Mouse (Mus musculus) brain, embryonic 14.5 days (tissue): ENCODE data around the gene Gpr61. TPM values are rescaled to one million over a fixed set of nuclear protein-coding genes. Genes with fewer than 3 reads are reported as not detected.

Source experiments
- DNase-seq: peaks from one replicate; pipeline ENCODE4 v3.0.0-alpha.2; 2011; ENCODE audit warnings: low read depth
- CTCF ChIP-seq: fragments of 200-500 bp; IDR thresholded peaks from 2 replicates; pipeline ENCODE4 v1.5.1; 2012; ENCODE audit warnings: inconsistent platforms, mild to moderate bottlenecking, moderate library complexity, borderline replicate concordance; ENCODE audit not compliant: insufficient read depth, insufficient read length; ENCODE audit errors: extremely low read depth
- POLR2A ChIP-seq: fragments of 200-500 bp; IDR thresholded peaks from 2 replicates; pipeline ENCODE4 v1.6.1; 2012; ENCODE audit warnings: mild to moderate bottlenecking, inconsistent platforms, borderline replicate concordance; ENCODE audit not compliant: poor library complexity, insufficient read depth, insufficient read length, severe bottlenecking; ENCODE audit errors: extremely low read depth
- polyA plus RNA-seq: library from polyadenylated mRNA; depleted of rRNA; stranded (reverse); fragments of >200 nt; gene quantifications from 2 replicates; pipeline ENCODE4 v1.2.3, GENCODE M21; 2012; rRNA removed

Gene Gpr61
- polyA plus RNA-seq, 1 experiment = 2.6 TPM

DNA sequence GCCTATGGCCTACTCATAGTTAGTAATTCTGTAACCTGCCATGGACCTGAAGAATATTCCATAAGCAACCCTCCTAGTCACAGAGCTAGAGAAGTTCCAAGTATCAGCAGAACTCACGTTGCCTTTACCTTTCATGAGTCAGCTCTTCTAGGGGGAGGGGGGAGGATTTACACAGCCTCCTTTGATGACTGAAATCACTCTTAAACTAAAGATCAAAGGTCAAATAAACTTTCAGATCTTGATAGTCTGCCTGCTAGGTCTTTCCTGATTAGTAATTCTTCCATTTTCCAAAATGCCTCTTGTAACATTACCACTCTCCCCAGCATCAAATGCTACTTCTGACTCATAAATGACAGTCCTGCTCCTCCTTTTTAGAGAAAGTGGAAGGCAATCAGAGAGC lies 30.6 kb downstream of the Gpr61 start:
- no peak for TF ChIP-seq POLR2A
- no peak for TF ChIP-seq CTCF

DNA sequence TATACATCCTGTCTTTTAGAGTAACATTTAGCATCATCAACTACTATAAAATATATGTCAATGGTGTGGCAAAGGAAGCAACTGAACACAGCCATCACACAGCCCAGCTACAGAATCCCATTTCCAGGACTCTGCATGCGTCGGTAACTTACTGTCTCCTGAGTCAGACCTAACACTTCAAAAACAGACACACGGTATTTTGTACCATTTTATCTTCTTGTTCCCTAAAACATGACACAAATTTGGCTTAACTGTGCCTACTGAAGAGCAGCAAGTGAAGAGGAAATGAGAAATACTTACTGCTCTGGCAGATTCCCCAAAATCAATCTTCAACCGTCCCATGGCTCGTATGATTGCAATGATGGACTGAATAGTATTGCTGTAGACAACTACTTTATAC lies 31.4 kb downstream of the Gpr61 start:
- TF ChIP-seq POLR2A (no peak), CTCF (no peak)
- no peak for DNase-seq

More for the DNA sequence above, 30.6 kb downstream of the Gpr61 start:
- no peak for DNase-seq

DNA sequence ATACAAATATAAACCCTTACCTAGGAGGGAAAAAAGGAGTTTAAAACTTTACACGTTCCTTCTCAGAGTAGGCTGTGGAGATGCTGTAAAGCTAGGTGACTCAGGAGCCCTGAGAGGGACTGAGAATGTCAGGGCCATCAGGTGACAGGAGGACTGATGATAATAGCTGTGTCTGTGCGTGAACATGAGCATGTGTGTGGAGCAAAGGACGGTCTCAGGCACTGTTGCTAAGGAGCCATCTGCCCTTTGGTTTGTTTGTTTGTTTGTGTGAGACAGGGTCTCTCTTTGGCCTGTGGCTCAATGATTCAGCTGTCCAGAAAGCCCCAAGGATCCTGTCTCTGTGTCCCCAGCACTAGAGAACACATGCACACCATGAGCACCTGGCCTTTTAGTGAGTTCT lies 33.6 kb downstream of the Gpr61 start:
- TF ChIP-seq POLR2A (no peak), CTCF (no peak)
- DNase-seq = no peak

DNA sequence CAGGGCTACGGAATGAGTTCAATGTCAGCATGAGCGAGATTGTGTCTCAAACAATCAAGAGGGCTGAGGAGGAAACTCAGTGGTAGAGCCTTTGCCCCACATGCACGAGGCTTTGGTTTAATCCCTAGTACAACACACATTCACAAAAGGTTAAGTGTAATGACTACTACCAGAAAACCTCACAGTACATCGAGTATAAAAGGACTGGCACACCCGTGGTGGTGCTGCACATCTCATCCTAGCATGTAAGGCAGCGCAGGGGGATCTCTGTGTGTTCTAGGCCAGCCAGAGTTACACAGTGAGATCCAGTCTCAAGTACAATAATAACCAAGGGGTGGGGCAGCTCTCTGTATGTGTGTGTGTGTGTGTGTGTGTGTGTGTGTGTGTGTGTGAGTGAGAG lies 37.2 kb downstream of the Gpr61 start:
- DNase-seq = no peak

DNA sequence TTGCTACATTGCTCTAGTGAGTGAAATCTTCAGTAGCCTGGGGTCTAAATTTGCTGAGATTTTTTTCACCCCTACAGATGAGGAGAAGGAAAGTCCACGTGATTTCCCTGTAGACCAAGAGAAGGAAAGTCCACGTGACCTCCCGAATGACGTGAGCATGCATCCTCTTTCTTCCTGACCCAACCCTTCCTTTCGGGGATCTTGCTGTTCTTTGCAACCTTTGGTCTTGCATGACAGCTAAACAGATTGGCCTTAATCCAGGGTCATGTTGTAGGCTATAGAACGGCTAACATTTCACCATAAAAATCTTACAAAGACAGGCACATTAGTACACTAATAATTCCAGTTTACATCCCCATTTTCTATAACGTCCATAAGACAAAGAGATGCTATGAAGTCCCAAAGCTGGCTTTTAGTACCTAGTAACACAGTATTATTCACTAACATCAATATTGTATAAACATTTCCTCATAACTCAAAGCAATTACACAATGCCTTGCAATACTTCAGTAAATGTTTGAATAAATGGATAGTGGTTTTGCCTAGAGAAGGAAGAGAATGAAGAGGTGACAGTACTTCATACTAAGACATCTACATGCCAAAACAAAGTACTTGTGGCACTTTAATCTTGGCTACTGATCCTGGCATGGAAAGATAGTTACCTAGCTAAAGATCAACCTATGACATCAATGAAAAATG lies 40.9 kb downstream of the Gpr61 start:
- TF ChIP-seq CTCF = no peak
- no peak for DNase-seq

More for the DNA sequence above, 37.2 kb downstream of the Gpr61 start:
- no peak for TF ChIP-seq POLR2A
- no peak for TF ChIP-seq CTCF

DNA sequence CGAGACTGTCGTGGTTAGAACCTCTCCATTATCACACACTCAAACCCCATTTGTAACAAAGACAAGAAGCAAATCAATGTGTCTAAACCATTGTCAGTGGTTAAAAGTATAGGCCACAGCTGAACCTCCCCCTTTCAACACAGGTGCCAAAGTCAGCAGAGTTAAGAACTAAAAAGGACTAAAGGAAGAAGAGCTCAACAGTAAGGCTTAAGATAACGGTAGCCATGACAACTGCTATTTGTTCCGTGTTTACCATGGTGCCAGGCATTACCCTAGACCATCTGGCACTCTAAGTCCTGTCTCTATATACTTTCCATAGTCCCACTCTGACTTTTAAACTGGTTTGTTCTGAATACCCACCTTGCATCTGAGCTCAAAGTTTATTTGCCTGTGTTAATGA lies 42.0 kb downstream of the Gpr61 start:
- DNase-seq = peak; percentile 22

DNA sequence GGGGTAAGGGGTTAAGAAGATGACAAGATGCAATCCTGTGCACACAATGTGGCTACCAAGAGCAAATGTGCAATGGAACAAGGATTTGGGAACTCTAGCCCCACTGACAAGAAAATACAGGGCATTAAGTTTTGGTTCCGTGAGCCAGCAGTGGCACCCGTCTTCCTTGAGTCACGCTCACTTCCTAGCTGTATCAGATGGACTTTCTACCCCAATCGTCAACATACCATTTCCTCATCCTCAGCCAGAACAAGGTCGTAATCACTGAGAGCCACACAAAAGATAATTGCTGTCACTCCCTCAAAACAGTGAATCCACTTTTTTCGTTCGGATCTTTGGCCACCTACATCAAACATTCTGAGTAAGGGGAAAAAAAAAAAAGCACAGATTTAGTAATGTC lies 42.4 kb downstream of the Gpr61 start:
- TF ChIP-seq POLR2A (no peak), CTCF (no peak)
- DNase-seq = no peak

More for the DNA sequence above, 42.0 kb downstream of the Gpr61 start:
- TF ChIP-seq CTCF (no peak), POLR2A (no peak)

DNA sequence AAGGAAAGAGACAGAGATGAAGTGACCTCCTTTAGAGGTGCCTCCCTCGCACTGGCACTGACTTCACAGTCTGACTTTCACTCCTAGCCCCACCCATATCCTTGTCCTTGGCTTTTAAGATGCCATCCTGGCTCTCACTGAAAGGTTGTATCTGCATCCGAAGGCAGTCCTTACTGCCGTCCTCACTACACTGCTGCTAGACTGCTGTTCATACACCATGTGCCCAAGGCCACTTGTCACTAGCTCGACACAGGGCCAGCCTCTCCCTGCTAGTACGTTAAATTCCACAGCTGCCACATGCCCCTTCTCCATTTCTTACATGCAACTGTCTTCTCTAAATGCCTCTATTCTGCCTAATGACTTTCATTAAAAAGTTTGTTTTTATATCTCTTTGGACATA lies 43.4 kb downstream of the Gpr61 start:
- TF ChIP-seq CTCF = no peak
- no peak for TF ChIP-seq POLR2A
- no peak for DNase-seq

DNA sequence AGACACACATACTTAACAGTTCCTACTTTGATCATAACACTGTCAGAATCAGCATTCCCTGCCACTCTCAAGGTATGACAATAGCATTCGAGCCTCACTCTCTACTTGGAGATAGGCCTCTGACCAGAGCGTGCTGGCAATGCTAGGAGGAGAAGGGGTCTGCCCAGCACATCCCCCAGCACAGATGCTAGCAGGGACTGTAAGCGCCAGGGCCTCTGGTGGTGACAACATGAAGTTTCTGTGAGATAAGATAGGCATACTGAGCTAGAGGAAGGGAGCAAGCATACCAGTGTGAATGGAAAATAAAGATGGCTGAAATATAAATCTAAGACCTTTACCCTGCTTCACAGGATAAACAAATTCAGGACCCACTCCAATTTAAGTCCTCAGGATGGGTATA lies 49.4 kb downstream of the Gpr61 start:
- peak; percentile 7; the same call in 1 of the 2 replicates for TF ChIP-seq CTCF
- TF ChIP-seq POLR2A = no peak
- no peak for DNase-seq

DNA sequence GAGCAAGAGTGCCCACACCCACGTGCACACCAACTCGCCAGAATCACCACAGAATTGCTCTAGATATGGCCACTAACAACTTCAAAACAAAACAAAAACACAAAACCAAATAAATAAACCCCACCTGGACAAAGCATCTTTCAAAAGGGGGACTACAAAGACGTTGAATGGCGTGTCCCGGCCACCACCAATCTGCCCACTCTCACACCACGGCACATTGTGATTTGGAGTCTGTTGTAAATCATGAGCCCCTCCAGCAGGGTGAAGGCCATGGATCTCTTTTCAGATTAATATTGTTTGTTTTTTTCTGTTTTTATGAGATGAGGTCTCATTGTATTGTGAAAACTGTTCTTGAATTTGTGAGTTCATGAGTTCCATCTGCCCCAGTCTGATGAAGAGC lies 52.6 kb downstream of the Gpr61 start:
- no peak for DNase-seq
- TF ChIP-seq CTCF (no peak), POLR2A (no peak)

DNA sequence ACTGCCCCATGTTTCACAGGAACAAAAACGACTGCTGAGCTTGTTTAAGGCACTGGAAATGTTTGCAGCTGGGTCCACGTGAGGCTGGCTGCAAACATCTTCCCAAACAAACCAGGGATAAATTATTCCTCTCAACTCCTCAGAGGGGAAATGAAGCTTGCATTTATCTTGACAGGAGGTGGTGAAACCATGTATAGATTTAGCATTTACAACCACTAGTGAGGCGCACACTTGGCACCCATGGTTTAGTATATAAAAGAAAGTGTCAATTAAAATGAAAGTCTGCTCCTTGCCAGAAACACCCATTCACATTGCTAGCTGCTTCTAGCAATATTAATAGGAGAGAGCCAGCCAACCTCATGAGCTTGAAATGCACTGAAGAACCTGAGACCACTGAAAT lies 53.1 kb downstream of the Gpr61 start:
- DNase-seq = peak; percentile 95
- no peak for TF ChIP-seq POLR2A
- no peak for TF ChIP-seq CTCF

Other genes with a start within 250 kb of the Gpr61 start
- gene Gstm7, start 223.1 kb downstream of the Gpr61 start, polyA plus RNA-seq = 72.4 and 90.8 TPM in 2 replicates
- gene Gstm6, start 211.1 kb downstream of the Gpr61 start, polyA plus RNA-seq = 7.9 and 9.5 TPM in 2 replicates
- 0.06 TPM in 1 of 2 replicates, not detected in the other for gene Gstm3, start 185.6 kb downstream of the Gpr61 start, polyA plus RNA-seq
- 5.8 and 6.9 TPM in 2 replicates for gene Gstm2, start 168.4 kb downstream of the Gpr61 start, polyA plus RNA-seq
- 33.4 and 38.5 TPM in 2 replicates for gene Gstm1, start 136.9 kb downstream of the Gpr61 start, polyA plus RNA-seq
- gene Gstm4, start 110.0 kb downstream of the Gpr61 start, polyA plus RNA-seq = 13.2 and 15.3 TPM in 2 replicates
- gene Ampd2, start 68.2 kb downstream of the Gpr61 start, polyA plus RNA-seq = 111 and 118 TPM in 2 replicates
- 0.05 and 0.18 TPM in 2 replicates for gene Gnat2, start 62.1 kb downstream of the Gpr61 start, polyA plus RNA-seq
- gene Gnai3, start 8.7 kb downstream of the Gpr61 start, polyA plus RNA-seq = 79.0 and 86.6 TPM in 2 replicates
- 19.5 and 25.0 TPM in 2 replicates for gene Amigo1, start 31.5 kb upstream of the Gpr61 start, polyA plus RNA-seq
- 8.4 and 8.7 TPM in 2 replicates for gene Cyb561d1, start 46.3 kb upstream of the Gpr61 start, polyA plus RNA-seq
- 50.1 and 55.9 TPM in 2 replicates for gene Atxn7l2, start 56.1 kb upstream of the Gpr61 start, polyA plus RNA-seq
- gene Sypl2, start 71.8 kb upstream of the Gpr61 start, polyA plus RNA-seq = 1.0 and 2.8 TPM in 2 replicates
- 135 and 166 TPM in 2 replicates for gene Psma5, start 102.0 kb upstream of the Gpr61 start, polyA plus RNA-seq
- 74.2 and 79.2 TPM in 2 replicates for gene Sort1, start 129.2 kb upstream of the Gpr61 start, polyA plus RNA-seq
- gene Mybphl, start 210.0 kb upstream of the Gpr61 start, polyA plus RNA-seq = 0.10 and 0.12 TPM in 2 replicates
- gene Psrc1, start 229.0 kb upstream of the Gpr61 start, polyA plus RNA-seq = 27.1 and 71.0 TPM in 2 replicates